Mouse (Mus musculus) lung, adult 2 months (tissue): ENCODE measurements around the gene Ptcd1. TPM values are rescaled to one million over a fixed set of nuclear protein-coding genes. Genes with fewer than 3 reads are reported as not detected.
"Not testable (repeated sequence)": the region's sequence is repeated elsewhere in the genome, so short reads cannot be mapped to it uniquely, and the experiment has no call there.

Experiments
- DNase-seq: peaks from one replicate; pipeline ENCODE4 v3.0.0; 2022
- H3K4me1 ChIP-seq: fragments of 200-500 bp; 2 replicates; pipeline ENCODE4 v1.6.1; 2011; ENCODE audit warnings: low read length; ENCODE audit not compliant: control insufficient read depth, insufficient read depth
- H3K4me3 ChIP-seq: fragments of 200-500 bp; replicated peaks from 2 replicates; pipeline ENCODE3; 2011; ENCODE audit warnings: low read depth, mild to moderate bottlenecking, control low read depth, low read length; ENCODE audit errors: extremely low read depth
- CTCF ChIP-seq: fragments of 200-500 bp; IDR thresholded peaks from 2 replicates; pipeline ENCODE4 v1.5.1; 2011; ENCODE audit warnings: mild to moderate bottlenecking, low read length, control low read depth; ENCODE audit not compliant: insufficient read depth
- POLR2A ChIP-seq: fragments of 200-500 bp; IDR thresholded peaks from 2 replicates; pipeline ENCODE4 v1.6.1; 2011; ENCODE audit warnings: low read depth, mild to moderate bottlenecking, control low read depth, low read length, borderline replicate concordance; ENCODE audit errors: extremely low read depth
- WGBS: fragments of 180-500 bp; shearing (Covaris S2); methylation state at CpG from one replicate; pipeline ENCODE4 v1.1.7; 2018; 5-methylcytosine and 5-hydroxymethylcytosine counted together
- polyA plus RNA-seq: library from polyadenylated mRNA; depleted of rRNA; stranded (reverse); fragments of >200 nt; gene quantifications from 2 replicates; pipeline ENCODE4 v1.2.3, GENCODE M21; 2012

Gene Ptcd1
- polyA plus RNA-seq, 1 experiment = 10.5 TPM

DNA sequence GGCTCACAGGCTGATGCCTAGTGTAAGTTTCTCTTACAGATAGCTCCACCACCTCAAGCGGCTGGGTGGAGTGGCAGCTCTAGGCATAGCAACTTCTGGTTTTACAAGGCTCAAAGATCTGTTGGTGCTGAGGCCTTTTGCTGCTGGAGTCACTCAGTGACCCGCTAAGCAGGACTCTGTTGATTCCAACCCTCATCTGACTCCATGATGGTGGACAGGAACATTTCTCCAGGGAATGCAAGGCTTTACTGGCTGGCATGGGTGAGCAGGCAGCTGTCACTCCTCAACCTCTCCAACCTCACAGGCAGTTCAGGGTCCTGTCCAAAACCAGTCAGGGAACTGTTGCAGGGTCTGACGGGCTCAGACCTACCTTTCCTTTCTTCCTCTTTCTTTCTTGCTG lies 35.9 kb downstream of the Ptcd1 start:
- no peak for TF ChIP-seq CTCF
- 76% methylated on average over 3 of the region's 3 CpGs for WGBS
- H3K4me1 ChIP-seq = no peaks in the 10 kb centered on the region
- DNase-seq = no peak
- no peak overlapping the region for H3K4me3 ChIP-seq

- no peak for DNase-seq
- TF ChIP-seq CTCF = no peak
- no peak for TF ChIP-seq POLR2A
- 65% methylated on average over 11 of the region's 11 CpGs for WGBS
- Histone ChIP-seq H3K4me3 (no peak overlapping the region), H3K4me1 (no peaks in the 10 kb centered on the region)
These were observed 36.7 kb downstream of the Ptcd1 start for GRCm38 (mm10) chr5:145130191-145130590.

- WGBS = 76% methylated on average over 6 of the region's 6 CpGs
- not testable (repeated sequence) for H3K4me3 ChIP-seq, DNase-seq, H3K4me1 ChIP-seq
These were observed 37.1 kb downstream of the Ptcd1 start for GRCm38 (mm10) chr5:145129773-145130172.

DNA sequence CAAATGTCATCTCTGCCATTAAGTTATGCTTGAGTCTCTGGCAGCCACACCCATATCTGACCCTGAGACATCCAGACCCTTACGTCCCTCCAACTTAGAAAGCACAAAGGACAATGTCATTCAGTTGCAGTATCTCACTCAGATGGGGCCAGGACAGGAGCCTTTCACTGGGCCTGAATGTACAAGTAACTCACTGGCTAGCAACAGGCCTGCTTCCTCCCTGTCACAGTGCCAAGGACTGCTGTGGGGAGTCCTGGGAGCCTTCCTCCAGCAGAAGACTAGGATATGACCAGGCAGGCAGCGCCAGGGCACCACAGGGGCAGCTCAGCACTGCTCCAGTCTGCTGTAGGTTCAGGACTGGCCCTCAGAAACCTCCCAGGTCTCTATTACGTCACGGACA lies 37.8 kb downstream of the Ptcd1 start:
- TF ChIP-seq POLR2A = no peak
- TF ChIP-seq CTCF = no peak

DNA sequence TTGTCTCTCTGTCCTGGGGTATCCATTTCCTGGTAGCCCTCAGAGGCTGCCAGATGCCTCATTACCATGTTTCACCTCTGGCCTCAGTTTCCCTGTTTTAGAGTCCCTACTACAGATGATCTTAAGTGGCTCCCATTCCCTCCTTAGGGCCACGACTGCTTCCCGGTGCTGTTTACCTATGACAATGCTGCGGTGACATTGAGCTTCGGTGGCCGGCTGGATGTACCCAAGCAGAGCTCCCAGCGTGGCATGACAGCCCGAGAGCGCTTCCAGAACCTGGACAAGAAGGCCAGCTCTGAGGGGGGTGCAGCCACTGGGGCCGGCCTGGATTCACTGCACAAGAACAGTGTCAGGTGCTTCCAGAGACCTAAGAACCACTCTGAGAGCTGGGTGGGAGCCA lies 40.3 kb downstream of the Ptcd1 start:
- DNase-seq = no peak
- 90% methylated on average over 9 of the region's 9 CpGs for WGBS
- H3K4me3 ChIP-seq = no peak overlapping the region
- TF ChIP-seq CTCF (no peak), POLR2A (no peak)
- no peaks in the 10 kb centered on the region for H3K4me1 ChIP-seq

More for the DNA sequence above, 37.8 kb downstream of the Ptcd1 start:
- WGBS = 79% methylated on average over 4 of the region's 4 CpGs
- no peak for DNase-seq
- Histone ChIP-seq H3K4me3 (no peak overlapping the region), H3K4me1 (no peaks in the 10 kb centered on the region)

- peaks cover 3% of the 10 kb centered on the region; the same call in 1 of the 2 replicates for H3K4me1 ChIP-seq
- H3K4me3 ChIP-seq = no peak overlapping the region
- WGBS = 92% methylated on average over 19 of the region's 19 CpGs
- no peak for DNase-seq
- TF ChIP-seq POLR2A (no peak), CTCF (no peak)
These were observed 43.5 kb downstream of the Ptcd1 start for GRCm38 (mm10) chr5:145123396-145123795.

- DNase-seq = no peak
- TF ChIP-seq CTCF (no peak), POLR2A (no peak)
- Histone ChIP-seq H3K4me1 (peaks cover 14% of the 10 kb centered on the region), H3K4me3 (no peak overlapping the region)
- WGBS = 61% methylated on average over 7 of the region's 7 CpGs
These were observed 46.0 kb downstream of the Ptcd1 start for GRCm38 (mm10) chr5:145120921-145121320.

- 95% methylated on average over 2 of the region's 2 CpGs for WGBS
- TF ChIP-seq POLR2A (no peak), CTCF (peak; percentile 58)
- Histone ChIP-seq H3K4me1 (peaks cover 14% of the 10 kb centered on the region), H3K4me3 (no peak overlapping the region)
- DNase-seq = no peak
These were observed 47.5 kb downstream of the Ptcd1 start for GRCm38 (mm10) chr5:145119385-145119784.

DNA sequence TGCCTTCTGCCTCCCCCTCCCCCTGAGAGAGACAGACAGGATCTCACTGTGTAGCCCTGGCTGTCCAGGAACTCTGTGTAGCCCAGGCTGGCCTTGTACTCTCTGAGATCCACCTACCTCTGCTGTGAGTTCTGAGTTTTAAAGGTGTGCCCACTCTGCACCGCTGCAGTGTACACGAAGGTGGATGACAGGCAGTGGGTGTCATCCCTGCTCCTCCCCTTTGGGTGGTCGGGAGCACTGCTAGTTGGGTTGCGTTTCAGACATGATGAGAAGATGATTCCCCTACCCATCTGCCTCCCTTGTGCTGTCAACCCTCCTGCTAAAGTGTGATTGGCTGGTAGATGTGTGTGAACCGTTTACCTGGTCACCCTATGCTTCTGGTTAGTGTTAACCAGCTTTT lies 48.4 kb downstream of the Ptcd1 start:
- WGBS = 87% methylated on average over 5 of the region's 5 CpGs
- H3K4me1 ChIP-seq = peaks cover 14% of the 10 kb centered on the region
- H3K4me3 ChIP-seq = no peak overlapping the region
- no peak for DNase-seq
- TF ChIP-seq POLR2A (no peak), CTCF (no peak)

GRCm38 (mm10) chr5:145118005-145118404 lies 48.9 kb downstream of the Ptcd1 start:
- DNase-seq = no peak
- Histone ChIP-seq H3K4me3 (no peak overlapping the region), H3K4me1 (peaks cover 14% of the 10 kb centered on the region)
- TF ChIP-seq CTCF (no peak), POLR2A (no peak)
- 30% methylated on average over 6 of the region's 6 CpGs for WGBS

GRCm38 (mm10) chr5:145116916-145117315 lies 50.0 kb downstream of the Ptcd1 start:
- H3K4me1 ChIP-seq = peaks cover 14% of the 10 kb centered on the region
- DNase-seq = peak; percentile 74
- WGBS = 30% methylated on average over 10 of the region's 10 CpGs
- peak overlapping the region; percentile 30 for H3K4me3 ChIP-seq
- TF ChIP-seq CTCF (peak; percentile 64), POLR2A (no peak)
